Mouse (Mus musculus) hindbrain, embryonic 14.5 days (tissue): ENCODE data around the gene Hipk4. TPM values are rescaled to one million over a fixed set of nuclear protein-coding genes. Genes with fewer than 3 reads are reported as not detected.
A peak's percentile ranks its signal among the peaks of the same experiment; 100 is the strongest.

ENCODE experiments used
- ATAC-seq: fragments of 200-750 bp; cut with Nextera tagmentation; 2 replicates; pipeline ENCODE4 v1.8.0; 2017; ENCODE audit warnings: moderate number of reproducible peaks, mild to moderate bottlenecking, moderate TSS enrichment, moderate library complexity; ENCODE audit not compliant: low FRiP score
- DNase-seq: peaks from one replicate; pipeline ENCODE4 v3.0.0-alpha.2; 2015; ENCODE audit warnings: low spot score
- H3K27ac ChIP-seq: fragments of 300-500 bp; sonication (generic); 2 replicates; pipeline ENCODE4 v1.5.1; 2014; ENCODE audit warnings: mild to moderate bottlenecking, moderate library complexity
- H3K27me3 ChIP-seq: fragments of 300-500 bp; sonication (generic); 2 replicates; pipeline ENCODE4 v1.6.1; 2014; ENCODE audit warnings: mild to moderate bottlenecking, low read length, mixed read lengths; ENCODE audit not compliant: control insufficient read depth, insufficient read depth
- H3K36me3 ChIP-seq: fragments of 300-500 bp; sonication (generic); replicated peaks from 2 replicates; pipeline ENCODE4 v1.6.1; 2014; ENCODE audit not compliant: control insufficient read depth, insufficient read depth
- H3K4me1 ChIP-seq: fragments of 300-500 bp; sonication (generic); replicated peaks from 2 replicates; pipeline ENCODE4 v1.6.1; 2014; ENCODE audit warnings: antibody characterized with exemption, low read length, mixed read lengths; ENCODE audit not compliant: control insufficient read depth, insufficient read depth
- H3K4me2 ChIP-seq: fragments of 300-500 bp; sonication (generic); replicated peaks from 2 replicates; pipeline ENCODE4 v1.6.1; 2014; ENCODE audit warnings: mild to moderate bottlenecking, moderate library complexity
- H3K4me3 ChIP-seq: fragments of 300-500 bp; sonication (generic); replicated peaks from 2 replicates; pipeline ENCODE4 v1.5.1; 2014; ENCODE audit warnings: mild to moderate bottlenecking, low read length
- H3K9ac ChIP-seq: fragments of 300-500 bp; sonication (generic); 2 replicates; pipeline ENCODE4 v1.6.1; 2014
- H3K9me3 ChIP-seq: fragments of 300-500 bp; sonication (generic); 2 replicates; pipeline ENCODE4 v1.6.1; 2016; ENCODE audit warnings: low read length; ENCODE audit not compliant: control insufficient read depth
- WGBS: fragments of 180-500 bp; shearing (Covaris S2); extraction: QIAGEN DNeasy Blood & Tissue Kit; methylation state at CpG from one replicate; pipeline ENCODE4 v1.1.7; 2014; 5-methylcytosine and 5-hydroxymethylcytosine counted together
- polyA plus RNA-seq: library from polyadenylated mRNA; unstranded; fragments of >200 nt; fragmentation: Nextera tagmentation; extraction: Ambion mirVana; gene quantifications from 2 replicates; pipeline ENCODE4 v1.2.1, GENCODE M21; 2014

The Hipk4 gene
- polyA plus RNA-seq, 1 experiment from 2014 or later = 1.2 TPM

- DNase-seq (no peak), ATAC-seq (no peak)
- Histone ChIP-seq H3K36me3 (no peaks in the 10 kb centered on the region), H3K4me3 (no peak overlapping the region), H3K27me3 (no peaks in the 10 kb centered on the region), H3K9ac (no peak overlapping the region), H3K9me3 (no peaks in the 10 kb centered on the region), H3K27ac (no peak overlapping the region), H3K4me2 (no peak overlapping the region), H3K4me1 (peaks cover 8% of the 10 kb centered on the region; the same call in 1 of the 2 replicates)
- 91% methylated on average over 2 of the region's 2 CpGs for WGBS
Measured at GRCm38 (mm10) chr7:27510809-27511208, 12.3 kb upstream of the Hipk4 start.

- DNase-seq = no peak
Measured at GRCm38 (mm10) chr7:27514961-27515360, 8.1 kb upstream of the Hipk4 start.

GRCm38 (mm10) chr7:27518314-27518713 lies 4.8 kb upstream of the Hipk4 start:
- ATAC-seq = no peak
- H3K4me1 ChIP-seq = no peaks in the 10 kb centered on the region
- H3K27me3 ChIP-seq = no peaks in the 10 kb centered on the region
- H3K9me3 ChIP-seq = no peaks in the 10 kb centered on the region
- H3K36me3 ChIP-seq = no peaks in the 10 kb centered on the region
- DNase-seq = no peak
- 87% methylated on average over 9 of the region's 9 CpGs for WGBS
- no peak overlapping the region for H3K4me3 ChIP-seq
- no peak overlapping the region for H3K4me2 ChIP-seq
- H3K9ac ChIP-seq = no peak overlapping the region
- H3K27ac ChIP-seq = no peak overlapping the region

More at GRCm38 (mm10) chr7:27514961-27515360, 8.1 kb upstream of the Hipk4 start:
- H3K9me3 ChIP-seq = no peaks in the 10 kb centered on the region
- H3K36me3 ChIP-seq = no peaks in the 10 kb centered on the region
- no peaks in the 10 kb centered on the region for H3K4me1 ChIP-seq
- no peak overlapping the region for H3K9ac ChIP-seq
- 87% methylated on average over 9 of the region's 9 CpGs for WGBS
- no peak overlapping the region for H3K4me3 ChIP-seq
- no peak overlapping the region for H3K4me2 ChIP-seq
- H3K27ac ChIP-seq = no peak overlapping the region
- ATAC-seq = no peak
- no peaks in the 10 kb centered on the region for H3K27me3 ChIP-seq

GRCm38 (mm10) chr7:27520104-27520503 lies 3.0 kb upstream of the Hipk4 start:
- H3K36me3 ChIP-seq = no peaks in the 10 kb centered on the region
- DNase-seq (no peak), ATAC-seq (no peak)
- no peak overlapping the region for H3K27ac ChIP-seq
- H3K4me1 ChIP-seq = no peaks in the 10 kb centered on the region
- H3K9me3 ChIP-seq = no peaks in the 10 kb centered on the region
- no peak overlapping the region for H3K9ac ChIP-seq
- no peaks in the 10 kb centered on the region for H3K27me3 ChIP-seq
- H3K4me3 ChIP-seq = no peak overlapping the region
- no peak overlapping the region for H3K4me2 ChIP-seq

GRCm38 (mm10) chr7:27520599-27520998 lies 2.5 kb upstream of the Hipk4 start:
- Histone ChIP-seq H3K4me3 (no peak overlapping the region), H3K36me3 (no peaks in the 10 kb centered on the region), H3K9ac (no peak overlapping the region), H3K4me1 (no peaks in the 10 kb centered on the region), H3K27ac (no peak overlapping the region), H3K4me2 (no peak overlapping the region), H3K9me3 (no peaks in the 10 kb centered on the region), H3K27me3 (no peaks in the 10 kb centered on the region)
- 88% methylated on average over 1 of the region's 1 CpGs for WGBS
- DNase-seq (no peak), ATAC-seq (no peak)

GRCm38 (mm10) chr7:27523805-27524204 lies 738 bp downstream of the Hipk4 start:
- Histone ChIP-seq H3K36me3 (no peaks in the 10 kb centered on the region), H3K9ac (no peak overlapping the region), H3K4me1 (no peaks in the 10 kb centered on the region), H3K4me2 (no peak overlapping the region), H3K9me3 (no peaks in the 10 kb centered on the region), H3K4me3 (no peak overlapping the region), H3K27me3 (no peaks in the 10 kb centered on the region), H3K27ac (no peak overlapping the region)
- WGBS = 96% methylated on average over 13 of the region's 13 CpGs
- ATAC-seq = no peak
- no peak for DNase-seq

GRCm38 (mm10) chr7:27526039-27526827 lies 3.2 kb downstream of the Hipk4 start:
- no peak overlapping the region for H3K27ac ChIP-seq
- peak; percentile 75 for ATAC-seq
- no peak overlapping the region for H3K4me3 ChIP-seq
- peaks cover 14% of the 10 kb centered on the region for H3K36me3 ChIP-seq
- WGBS = 25% methylated on average over 10 of the region's 10 CpGs
- H3K9me3 ChIP-seq = no peaks in the 10 kb centered on the region
- DNase-seq = peak; percentile 94
- H3K4me2 ChIP-seq = no peak overlapping the region
- H3K4me1 ChIP-seq = no peaks in the 10 kb centered on the region
- no peaks in the 10 kb centered on the region for H3K27me3 ChIP-seq
- H3K9ac ChIP-seq = no peak overlapping the region

- H3K4me3 ChIP-seq = no peak overlapping the region
- H3K27ac ChIP-seq = no peak overlapping the region
- H3K9ac ChIP-seq = no peak overlapping the region
- ATAC-seq (no peak), DNase-seq (no peak)
- no peaks in the 10 kb centered on the region for H3K9me3 ChIP-seq
- H3K27me3 ChIP-seq = no peaks in the 10 kb centered on the region
- no peak overlapping the region for H3K4me2 ChIP-seq
- peaks cover 42% of the 10 kb centered on the region for H3K36me3 ChIP-seq
- 88% methylated on average over 21 of the region's 21 CpGs for whole genome bisulfite sequencing
- H3K4me1 ChIP-seq = no peaks in the 10 kb centered on the region
Measured at GRCm38 (mm10) chr7:27529070-27529469, 6.0 kb downstream of the Hipk4 start.

- Histone ChIP-seq H3K27me3 (no peaks in the 10 kb centered on the region), H3K4me2 (no peak overlapping the region), H3K9ac (no peak overlapping the region), H3K27ac (no peak overlapping the region), H3K9me3 (no peaks in the 10 kb centered on the region), H3K36me3 (peaks cover 54% of the 10 kb centered on the region), H3K4me1 (no peaks in the 10 kb centered on the region), H3K4me3 (no peak overlapping the region)
- ATAC-seq (no peak), DNase-seq (no peak)
- 83% methylated on average over 3 of the region's 3 CpGs for WGBS
Measured at GRCm38 (mm10) chr7:27530937-27531336, 7.9 kb downstream of the Hipk4 start.

GRCm38 (mm10) chr7:27531707-27532106 lies 8.6 kb downstream of the Hipk4 start:
- H3K9ac ChIP-seq = no peak overlapping the region
- H3K27ac ChIP-seq = no peak overlapping the region
- WGBS = 94% methylated on average over 10 of the region's 10 CpGs
- no peak overlapping the region for H3K4me2 ChIP-seq
- no peak overlapping the region for H3K4me3 ChIP-seq
- H3K36me3 ChIP-seq = peaks cover 62% of the 10 kb centered on the region
- H3K4me1 ChIP-seq = no peaks in the 10 kb centered on the region
- DNase-seq (no peak), ATAC-seq (no peak)
- no peaks in the 10 kb centered on the region for H3K9me3 ChIP-seq
- H3K27me3 ChIP-seq = no peaks in the 10 kb centered on the region
